Mouse (Mus musculus) thymus, adult 2 months (tissue): ENCODE measurements around the gene Tcirg1.

Experiments used
- CTCF ChIP-seq: fragments of 200-500 bp; IDR thresholded peaks from 2 replicates; pipeline ENCODE4 v1.5.1; 2012; ENCODE audit warnings: mild to moderate bottlenecking, control low read depth, low read length, moderate library complexity, borderline replicate concordance; ENCODE audit not compliant: control insufficient read depth, poor library complexity, insufficient read depth; ENCODE audit errors: extremely low read depth
- POLR2A ChIP-seq: fragments of 200-500 bp; IDR thresholded peaks from 2 replicates; pipeline ENCODE4 v1.6.1; 2012; ENCODE audit warnings: mild to moderate bottlenecking, low read length, control low read depth, moderate library complexity; ENCODE audit not compliant: control insufficient read depth, poor library complexity, insufficient read depth; ENCODE audit errors: extremely low read depth

DNA sequence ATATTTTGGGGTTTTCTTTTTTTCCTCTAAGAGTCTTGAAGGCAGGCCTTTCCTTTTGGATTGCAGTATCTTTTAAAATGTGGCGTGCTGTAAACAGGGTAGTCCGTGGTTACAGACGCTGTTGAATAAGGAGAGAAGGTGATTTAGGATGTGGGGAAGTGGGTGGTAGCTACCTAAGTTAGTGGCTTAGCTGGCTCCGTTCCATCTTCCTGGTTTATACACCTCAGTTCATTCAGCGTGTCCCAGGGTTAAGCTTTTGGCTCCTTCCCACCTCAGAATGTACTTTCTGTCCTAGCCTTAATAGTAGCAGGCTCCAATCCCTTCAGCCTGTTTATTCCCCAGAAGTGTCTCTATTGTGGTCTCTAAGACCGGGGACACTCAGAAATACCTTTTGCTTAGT lies 51.8 kb downstream of the Tcirg1 start:
- TF ChIP-seq CTCF (no peak), POLR2A (no peak)
